Mouse (Mus musculus): Measurements from ENCODE around the gene Polq.

The Polq gene

DNA sequence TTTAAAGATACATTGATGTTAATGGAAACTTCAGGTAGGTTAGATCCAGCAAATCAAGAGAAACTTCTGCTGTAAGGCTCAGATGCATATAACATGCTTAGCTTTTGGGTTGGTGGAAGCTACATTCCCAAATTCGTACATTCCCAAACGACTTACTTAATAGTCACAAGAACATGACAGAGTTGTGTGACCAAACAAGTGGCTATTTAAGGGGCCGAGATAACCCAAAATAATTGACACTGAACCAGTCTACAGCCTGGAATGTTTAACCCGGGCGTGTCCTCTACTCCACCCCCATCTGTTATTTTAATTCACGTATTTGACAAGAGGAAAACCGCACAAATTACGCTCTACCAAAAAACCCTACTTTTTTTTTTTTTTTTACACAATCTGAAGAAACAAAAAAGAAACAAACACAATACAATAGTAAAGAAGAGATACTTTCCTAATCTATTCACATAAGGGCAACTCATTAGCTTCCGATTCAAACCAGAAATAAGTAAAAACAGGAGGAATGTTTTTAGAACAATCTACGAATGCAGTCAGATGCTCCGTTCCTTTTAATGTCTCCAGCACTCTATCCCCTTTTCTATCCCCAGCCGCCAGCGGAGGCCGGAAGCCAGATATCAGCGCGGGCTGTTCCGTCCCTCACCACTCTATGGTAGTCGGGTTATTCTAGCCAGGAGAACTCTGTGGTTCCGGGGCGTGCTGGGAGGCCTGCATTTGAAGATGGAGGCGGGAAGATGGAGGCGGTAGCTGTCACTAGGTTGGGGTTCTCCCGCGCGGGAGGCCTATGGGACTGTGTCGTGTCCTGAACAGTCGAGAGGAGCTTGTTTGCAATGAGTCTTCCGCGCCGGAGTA, at the start of gene Polq:
TSS of gene Polq (plus strand) at position 726 of the 861 bp plus-strand sequence.
- in situ Hi-C loops (cut with MboI) = loop anchor here (25.0 kb wide), 1 partner anchor 549 kb away; the partner anchor contains the start of gene Stfa3

- in situ Hi-C loops (cut with MboI) = no loop called here
These were observed 48.2 kb upstream of the Polq start for GRCm38 (mm10) chr16:36963415-36963814.

DNA sequence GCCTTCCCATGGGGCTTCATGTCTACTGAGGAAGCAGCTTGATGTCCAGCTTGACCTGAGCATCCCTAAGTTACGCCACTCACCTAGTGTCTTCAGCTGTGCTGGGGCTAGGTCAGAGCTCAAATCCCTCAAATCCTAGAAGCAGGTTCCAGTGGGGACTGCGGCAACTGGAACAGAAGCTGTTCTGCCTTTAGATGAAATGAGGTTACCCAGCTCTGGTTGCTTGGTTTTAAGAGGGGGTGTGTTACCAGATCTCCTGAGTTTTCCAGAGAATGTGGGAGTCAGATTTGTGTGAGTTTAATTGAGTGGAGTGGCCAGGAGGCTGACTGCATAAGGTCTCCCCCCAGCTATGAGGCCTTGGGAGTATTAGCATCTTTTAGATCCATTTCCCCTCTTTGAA, 32.5 kb upstream of the Polq start:
- in situ Hi-C loops (cut with MboI) = no loop called here

- in situ Hi-C loops (cut with MboI) = no loop called here
These were observed 27.8 kb upstream of the Polq start for GRCm38 (mm10) chr16:36983796-36984195.

DNA sequence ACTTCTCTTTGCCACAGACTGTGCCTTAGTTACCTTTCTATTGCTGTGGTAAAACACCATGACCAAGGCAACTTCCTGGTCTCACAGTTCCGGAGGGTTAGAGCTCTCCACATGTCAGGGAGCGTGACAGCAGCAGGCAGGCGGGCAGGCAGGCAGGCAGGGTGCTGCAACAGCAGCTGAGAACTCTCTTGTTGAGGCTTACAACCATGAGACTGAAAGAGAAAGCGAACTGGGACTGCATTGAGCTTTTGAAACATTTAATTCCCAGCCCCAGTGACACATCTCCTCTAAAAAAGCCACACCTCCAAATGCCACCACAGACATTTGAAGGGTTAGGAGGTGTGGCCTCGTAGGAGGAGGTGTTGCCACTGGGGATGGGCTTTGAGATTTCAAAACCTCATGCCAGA, 25.9 kb upstream of the Polq start:
- in situ Hi-C loops (cut with MboI) = no loop called here

GRCm38 (mm10) chr16:36987399-36987798, 24.2 kb upstream of the Polq start:
- in situ Hi-C loops (cut with MboI) = no loop called here

- in situ Hi-C loops (cut with MboI) = no loop called here
These were observed 23.5 kb upstream of the Polq start for GRCm38 (mm10) chr16:36988066-36988465.

DNA sequence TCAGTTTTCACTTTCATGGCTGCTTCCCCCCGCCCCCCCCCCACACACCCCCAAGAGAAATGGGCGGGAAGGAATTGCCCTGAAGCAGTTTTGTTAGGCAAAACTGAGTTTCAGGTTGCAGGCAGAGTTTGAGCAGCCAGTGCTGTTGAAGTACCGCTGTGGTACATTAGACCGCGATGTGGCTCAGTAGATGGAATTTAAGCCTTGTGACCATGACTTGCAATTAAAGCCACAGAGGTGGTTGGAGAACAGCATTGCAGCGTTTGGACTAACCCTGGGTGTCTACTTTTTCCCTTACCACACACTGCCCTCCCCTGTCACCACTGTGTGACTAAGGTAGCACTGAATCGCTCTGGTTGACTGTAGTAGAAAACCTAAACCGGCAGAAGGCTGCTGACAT, 22.1 kb upstream of the Polq start:
- in situ Hi-C loops (cut with MboI) = no loop called here

DNA sequence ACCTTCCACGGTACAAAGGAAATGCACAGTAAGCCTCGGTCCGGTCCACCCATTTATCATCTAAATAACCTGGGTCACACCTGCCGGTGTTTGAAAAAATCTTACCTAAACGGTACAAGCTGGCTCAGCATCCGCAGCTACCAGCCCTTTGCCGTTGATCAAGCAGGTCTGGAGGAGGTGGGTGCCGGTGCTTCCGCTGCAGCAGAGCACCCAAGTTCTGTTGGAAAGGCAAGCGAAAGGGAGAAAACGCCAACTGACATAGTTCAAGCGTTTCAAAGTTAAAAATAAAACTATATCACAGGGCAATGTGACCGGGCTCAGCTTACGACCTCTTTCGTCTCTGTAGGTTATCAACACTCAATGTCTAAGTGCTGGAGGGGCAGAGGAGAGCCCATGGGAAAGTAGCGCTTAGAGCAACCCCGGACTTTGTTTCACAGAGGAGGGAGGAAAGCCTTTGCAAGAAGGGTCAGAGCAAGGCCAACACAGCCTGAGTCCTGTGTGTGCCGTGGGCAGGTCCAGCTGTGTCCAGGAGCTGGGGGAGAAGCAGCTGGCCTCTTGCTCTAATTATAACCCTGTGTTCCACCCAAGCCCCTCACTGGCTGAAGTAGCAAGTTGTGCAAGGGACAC, 21.5 kb upstream of the Polq start, which contains the start of gene Fbxo40:
TSS of gene Fbxo40 (minus strand) at position 469 of the 627 bp plus-strand sequence.
- in situ Hi-C loops (cut with MboI) = no loop called here

DNA sequence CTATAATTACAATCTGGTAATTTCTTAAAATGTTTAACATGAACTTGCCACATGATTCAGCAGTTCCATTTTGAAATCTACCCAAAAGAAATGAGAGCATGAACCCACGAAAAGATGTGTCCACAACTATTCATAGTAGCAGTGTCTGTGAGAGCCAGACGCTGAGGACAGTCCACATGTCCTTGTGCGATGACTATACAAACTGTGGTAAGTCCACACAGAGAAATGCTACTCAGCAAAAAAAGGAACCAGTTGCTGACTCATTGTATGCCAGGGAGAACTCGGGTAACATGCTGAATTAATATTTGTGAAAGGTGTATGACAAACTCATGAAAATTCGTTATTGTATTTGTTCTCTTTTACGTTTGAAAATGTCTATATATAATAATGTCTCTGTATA, 13.9 kb upstream of the Polq start:
- in situ Hi-C loops (cut with MboI) = no loop called here

- in situ Hi-C loops (cut with MboI) = no loop called here
These were observed 12.1 kb upstream of the Polq start for GRCm38 (mm10) chr16:36999366-36999972.

DNA sequence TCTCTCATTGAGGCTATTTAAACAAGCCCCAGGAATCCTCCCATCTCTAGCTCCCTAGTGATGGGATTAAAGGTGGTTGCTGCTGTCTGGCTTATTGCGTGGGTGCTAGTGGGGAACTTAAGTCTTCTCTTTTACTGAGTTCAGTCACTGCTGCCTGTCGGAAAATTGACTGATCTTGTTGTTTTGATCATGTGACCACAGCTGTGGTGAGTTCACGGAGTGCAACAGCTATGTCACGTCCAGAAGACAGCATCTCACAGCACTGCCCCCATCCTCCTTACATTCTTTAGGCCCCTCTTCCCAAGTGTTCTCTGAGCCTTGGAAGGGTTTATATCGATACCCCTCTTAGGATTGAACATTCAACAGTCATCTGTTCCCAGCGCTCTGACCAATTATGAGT, 2.3 kb upstream of the Polq start:
- in situ Hi-C loops (cut with MboI) = loop anchor here (25.0 kb wide), 1 partner anchor 547 kb away; the partner anchor contains the start of gene Stfa3

DNA sequence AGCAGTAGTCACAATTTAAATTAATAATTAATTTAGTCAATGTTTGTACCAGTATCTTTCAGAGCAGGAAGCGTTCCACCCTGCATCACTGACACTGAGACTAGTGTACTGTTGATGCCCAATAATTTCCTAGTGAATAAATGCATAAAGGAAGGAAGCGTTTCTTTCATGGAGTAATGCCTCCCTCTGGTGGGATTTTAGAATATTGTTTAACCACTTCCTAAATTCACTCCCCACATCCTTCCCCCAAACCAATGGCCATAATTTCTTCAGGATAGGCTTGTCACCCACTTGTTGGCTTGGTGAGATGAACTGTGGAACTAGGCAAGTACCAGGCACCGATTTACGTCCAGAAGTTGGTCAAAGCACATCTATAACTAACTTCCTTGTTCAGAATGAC, 1.2 kb upstream of the Polq start:
- in situ Hi-C loops (cut with MboI) = loop anchor here (25.0 kb wide), 1 partner anchor 548 kb away; the partner anchor contains the start of gene Stfa3

DNA sequence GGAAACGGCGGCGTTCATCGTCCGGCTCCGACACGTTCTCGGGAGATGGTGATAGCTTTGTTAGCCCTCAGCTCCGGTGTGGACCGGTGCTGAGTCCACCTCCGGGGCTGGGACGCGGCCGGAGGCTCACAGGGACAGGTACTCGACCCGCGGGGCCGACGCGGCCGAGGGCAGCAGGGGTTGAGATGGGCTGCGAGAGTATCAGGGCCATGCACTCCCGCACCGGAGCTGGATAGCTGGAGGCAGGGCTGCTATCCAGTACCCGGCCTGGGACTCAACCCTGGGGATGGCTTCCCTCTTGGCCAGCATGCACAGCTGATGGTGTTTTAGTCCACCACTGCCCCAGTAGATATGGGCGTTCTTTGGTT, 320 bp downstream of the Polq start:
- in situ Hi-C loops (cut with MboI) = loop anchor here (25.0 kb wide), 1 partner anchor 550 kb away; the partner anchor contains the start of gene Stfa3

GRCm38 (mm10) chr16:37012336-37012735, 750 bp downstream of the Polq start:
- in situ Hi-C loops (cut with MboI) = loop anchor here (25.0 kb wide), 1 partner anchor 550 kb away; the partner anchor contains the start of gene Stfa3

- in situ Hi-C loops (cut with MboI) = no loop called here
These were observed 16.0 kb downstream of the Polq start for GRCm38 (mm10) chr16:37027581-37027980.

GRCm38 (mm10) chr16:37031996-37032395, 20.4 kb downstream of the Polq start:
- in situ Hi-C loops (cut with MboI) = no loop called here

DNA sequence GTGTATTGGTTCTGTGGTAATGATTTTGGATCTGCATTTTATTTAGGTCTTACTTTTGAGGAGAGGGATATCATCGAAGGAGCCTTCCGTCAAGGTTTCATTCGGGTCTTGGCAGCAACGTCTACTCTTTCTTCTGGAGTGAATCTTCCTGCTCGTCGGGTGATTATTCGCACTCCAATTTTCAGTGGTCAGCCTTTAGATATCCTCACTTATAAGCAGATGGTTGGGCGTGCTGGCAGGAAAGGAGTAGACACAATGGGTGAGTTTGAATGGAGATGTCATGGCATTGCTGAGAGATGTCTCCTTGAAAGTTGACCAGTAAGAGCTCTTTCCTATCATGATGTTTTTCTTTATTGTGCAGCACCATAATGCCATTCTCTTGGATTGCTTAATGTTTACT, 23.2 kb downstream of the Polq start:
- in situ Hi-C loops (cut with MboI) = no loop called here

DNA sequence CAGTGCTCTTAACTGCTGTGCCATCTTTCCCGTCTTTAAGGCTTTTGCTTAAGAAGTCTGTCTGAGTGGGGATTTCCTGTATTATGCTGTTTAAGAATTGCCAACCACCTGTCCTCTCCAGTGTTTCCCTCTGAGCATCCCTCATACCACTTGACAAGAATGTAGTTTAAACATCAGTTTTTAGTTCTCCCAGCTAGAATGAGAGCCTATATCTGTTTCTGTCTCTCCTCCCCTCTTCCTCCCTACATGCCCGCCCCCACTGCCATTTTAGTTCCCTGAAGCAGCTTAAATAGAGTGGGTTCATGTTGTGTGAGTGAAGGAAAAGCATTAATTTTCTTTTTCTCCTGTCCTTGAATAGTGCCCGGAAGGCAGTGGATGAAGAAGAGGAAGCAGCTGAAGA, 48.0 kb downstream of the Polq start:
- in situ Hi-C loops (cut with MboI) = no loop called here

- in situ Hi-C loops (cut with MboI) = no loop called here
These were observed 49.7 kb downstream of the Polq start for GRCm38 (mm10) chr16:37061261-37061660.

DNA sequence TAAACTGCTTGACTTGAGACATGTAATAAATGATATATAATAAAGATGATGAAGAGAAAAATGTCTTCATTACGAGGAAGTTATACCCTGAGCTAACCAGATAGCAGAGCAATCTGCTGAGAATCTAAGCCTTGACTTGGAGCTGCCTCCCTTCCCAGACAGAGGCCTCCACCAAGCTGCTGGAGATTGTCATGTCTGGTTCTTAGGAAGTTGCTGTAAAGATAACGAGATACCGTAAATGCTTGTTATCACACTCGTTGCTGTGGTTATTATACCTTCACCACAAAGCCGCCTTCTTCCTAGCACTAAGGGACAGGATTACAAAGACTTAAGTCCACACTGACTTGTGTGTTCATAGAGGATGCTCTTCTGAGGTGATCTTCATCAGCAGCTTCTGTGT, 60.8 kb downstream of the Polq start:
- in situ Hi-C loops (cut with MboI) = no loop called here

- in situ Hi-C loops (cut with MboI) = no loop called here
These were observed 78.1 kb downstream of the Polq start for GRCm38 (mm10) chr16:37089648-37090047.
